Mouse (Mus musculus): ENCODE measurements around the gene Tnfrsf18.

The Tnfrsf18 gene

GRCm38 (mm10) chr4:156033476-156034119 is 7.6 kb downstream of the Tnfrsf18 start:
- DNase-seq, result peak; percentile 55 to 64

GRCm38 (mm10) chr4:156034301-156034700 is 8.3 kb downstream of the Tnfrsf18 start:
- no peak for DNase-seq

GRCm38 (mm10) chr4:156034901-156035300 is 8.9 kb downstream of the Tnfrsf18 start:
- DNase-seq, result peak in 1 of 2 experiments; percentile 30

DNA sequence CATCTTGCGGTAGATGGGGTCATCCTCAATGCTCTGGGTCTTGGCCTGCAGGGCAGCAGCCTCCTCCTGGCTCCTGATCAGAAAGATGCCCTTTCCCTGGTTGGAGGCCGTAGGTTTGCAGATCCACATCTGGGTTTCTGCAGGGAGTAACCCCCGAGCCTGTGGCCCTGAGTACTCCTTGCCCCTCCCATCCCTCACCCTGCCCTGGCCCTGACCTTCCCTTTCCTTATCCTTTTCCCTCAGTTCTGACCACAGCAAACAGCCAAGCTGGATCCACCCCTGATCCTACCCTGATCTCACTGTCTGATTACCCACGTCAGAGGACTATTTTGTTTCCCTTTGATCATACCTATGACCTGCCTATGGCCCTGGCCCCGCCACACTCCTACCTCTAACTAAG is 18.8 kb downstream of the Tnfrsf18 start:
- DNase-seq, result no peak

DNA sequence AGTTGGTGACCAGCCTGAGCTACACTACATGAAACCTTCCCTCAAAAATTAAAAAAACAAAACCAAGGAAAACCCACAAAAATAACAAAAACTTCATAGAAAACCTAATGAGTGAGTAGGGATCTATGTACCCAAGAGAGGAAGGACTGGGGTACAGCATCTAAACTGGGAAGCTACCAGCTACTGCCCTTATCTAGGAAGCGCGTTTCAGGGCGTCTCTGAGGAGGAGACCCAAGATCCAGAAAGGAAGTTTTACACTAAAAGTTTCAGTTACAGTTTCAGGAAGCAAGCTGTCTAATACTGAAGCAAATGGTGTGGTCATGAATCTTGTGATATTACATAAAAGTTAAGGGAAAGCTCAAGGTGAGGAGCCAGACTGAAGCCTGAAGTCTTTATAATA is 23.8 kb downstream of the Tnfrsf18 start:
- DNase-seq, result no peak

DNA sequence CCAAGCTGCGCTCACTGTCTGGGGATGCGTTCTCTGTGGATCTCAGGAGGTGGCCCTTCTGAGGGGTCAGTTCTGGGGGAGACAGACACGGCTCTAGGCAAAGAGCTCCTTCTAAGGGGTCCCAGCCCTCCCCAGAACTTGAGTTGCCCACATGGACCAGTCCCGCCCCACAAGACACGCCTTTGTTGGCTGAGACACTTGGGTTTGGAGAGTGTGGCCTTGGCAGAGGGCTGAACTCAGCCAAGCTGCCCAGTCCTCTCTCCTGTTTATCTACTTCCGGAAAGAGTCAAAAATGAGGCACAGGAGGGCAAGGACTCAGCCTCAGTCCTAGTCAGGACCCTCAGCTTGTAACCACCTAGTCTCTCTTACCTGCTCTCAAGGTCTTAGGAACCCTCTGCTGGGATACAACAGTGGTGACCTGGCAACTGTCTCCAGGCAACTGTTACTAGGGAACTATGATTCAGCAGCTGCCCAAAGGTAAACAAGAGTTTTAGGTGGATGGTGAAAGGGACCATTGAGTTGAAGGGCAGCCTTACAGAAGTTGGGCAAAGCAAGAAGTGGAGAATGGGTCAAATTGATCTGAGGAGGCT is 24.5 kb downstream of the Tnfrsf18 start:
- DNase-seq, result no peak

DNA sequence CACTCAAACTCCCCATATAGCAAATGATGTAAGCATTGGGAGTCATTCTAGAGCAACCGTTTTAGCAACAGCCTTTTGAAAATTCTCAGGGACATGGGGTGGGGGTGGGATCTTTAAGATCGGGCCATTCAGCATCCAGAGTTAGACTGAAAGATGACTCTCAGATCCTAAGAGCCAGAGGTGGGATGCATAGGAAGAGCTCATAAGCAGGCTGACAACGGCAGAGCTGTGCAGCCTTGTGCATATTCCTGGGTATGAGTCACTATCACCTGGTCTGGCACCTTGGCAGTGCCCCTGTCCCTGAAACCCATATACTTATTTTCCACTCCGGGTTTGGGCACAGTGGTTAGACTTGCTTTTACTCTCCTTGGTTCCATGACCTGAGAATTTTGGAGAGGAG is 27.1 kb downstream of the Tnfrsf18 start:
- DNase-seq, result no peak

- DNase-seq, result no peak
Measured at GRCm38 (mm10) chr4:156054130-156054529, 28.2 kb downstream of the Tnfrsf18 start.

DNA sequence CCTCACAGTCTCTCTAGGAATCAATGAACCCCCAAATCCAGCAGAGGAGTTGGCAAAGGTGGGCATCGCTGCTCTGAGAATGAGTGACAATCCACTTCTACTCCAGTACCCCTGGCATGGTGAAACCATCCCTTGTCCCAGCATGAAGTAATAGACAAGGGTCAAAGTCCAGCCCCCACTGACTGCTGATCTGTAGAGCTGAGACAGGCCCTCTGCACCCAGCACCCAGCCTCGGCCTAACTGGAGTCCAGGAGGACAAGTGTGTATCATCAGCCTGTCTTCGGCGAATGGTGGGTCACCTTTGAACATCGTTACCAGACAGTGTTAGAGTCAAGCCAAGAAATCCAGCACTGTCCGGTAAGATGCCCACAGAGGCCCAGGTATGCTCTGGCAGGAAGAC is 28.6 kb downstream of the Tnfrsf18 start:
- DNase-seq, result no peak

DNA sequence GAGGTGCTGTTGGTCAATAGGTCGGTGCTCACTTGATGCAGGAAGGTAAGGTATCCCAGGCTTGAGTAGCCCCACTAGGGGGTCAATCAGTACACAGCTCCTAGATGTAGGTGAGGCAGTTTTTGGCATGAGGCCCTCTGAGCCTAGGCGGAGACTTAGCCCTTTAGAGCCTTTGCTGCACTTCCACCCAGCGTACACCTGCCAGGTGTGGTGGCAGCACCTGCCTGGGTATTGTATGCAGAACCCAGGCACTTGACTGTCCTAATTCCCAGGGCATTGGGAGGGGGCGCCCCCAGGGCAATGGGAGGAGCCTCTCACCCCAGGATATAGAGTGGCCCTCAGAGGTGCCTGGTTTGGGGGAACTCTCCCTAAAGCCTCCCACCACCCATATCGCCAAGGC is 29.2 kb downstream of the Tnfrsf18 start:
- no peak for DNase-seq

- no peak for DNase-seq
Measured at GRCm38 (mm10) chr4:156057702-156058101, 31.7 kb downstream of the Tnfrsf18 start.

- DNase-seq, result no peak
Measured at GRCm38 (mm10) chr4:156058826-156059225, 32.9 kb downstream of the Tnfrsf18 start.

GRCm38 (mm10) chr4:156059261-156059660 is 33.3 kb downstream of the Tnfrsf18 start, which contains the start of gene Ttll10:
Ttll10 (minus strand) TSS chr4:156059414.
- no peak for DNase-seq

DNA sequence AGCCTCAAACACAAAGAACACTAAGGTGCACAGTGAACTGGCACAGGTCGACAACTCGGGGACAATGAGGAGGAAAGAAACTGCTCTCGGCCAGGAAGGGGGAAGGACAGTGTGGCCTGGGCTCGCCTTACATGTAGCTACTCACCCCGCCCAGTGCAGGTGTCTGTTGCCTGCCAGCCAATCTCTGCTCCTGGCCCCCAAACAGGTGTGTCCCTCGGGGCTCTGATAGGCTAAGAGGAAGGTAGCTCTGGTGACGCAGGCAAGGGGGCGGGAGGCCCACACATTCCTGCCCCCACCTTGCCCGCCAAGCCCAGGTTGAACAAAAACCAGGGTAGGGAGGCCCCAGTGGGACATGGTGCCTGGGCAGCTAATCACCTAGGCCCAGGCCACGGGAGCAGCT is 33.7 kb downstream of the Tnfrsf18 start:
- DNase-seq, result no peak

GRCm38 (mm10) chr4:156063861-156064509 is 38.0 kb downstream of the Tnfrsf18 start:
- no peak for DNase-seq

DNA sequence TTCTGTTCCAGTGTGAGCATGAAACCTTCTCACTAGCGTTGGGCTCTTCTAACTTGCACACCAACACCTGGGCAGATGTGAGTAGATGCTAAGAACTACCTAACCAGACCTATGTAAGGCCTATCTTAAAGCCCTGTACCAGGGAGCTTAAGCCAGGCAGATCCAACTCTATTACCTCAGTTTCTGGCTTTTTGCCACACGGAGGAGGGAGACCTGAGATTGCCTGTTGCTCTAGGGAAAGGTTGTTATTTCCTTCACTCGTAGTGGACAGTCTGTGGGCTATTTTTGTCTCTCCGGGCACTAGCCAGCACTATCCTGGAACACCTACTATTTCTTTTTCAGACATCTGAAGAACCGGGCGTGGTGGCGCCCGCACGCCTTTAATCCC is 38.5 kb downstream of the Tnfrsf18 start:
- DNase-seq, result no peak

DNA sequence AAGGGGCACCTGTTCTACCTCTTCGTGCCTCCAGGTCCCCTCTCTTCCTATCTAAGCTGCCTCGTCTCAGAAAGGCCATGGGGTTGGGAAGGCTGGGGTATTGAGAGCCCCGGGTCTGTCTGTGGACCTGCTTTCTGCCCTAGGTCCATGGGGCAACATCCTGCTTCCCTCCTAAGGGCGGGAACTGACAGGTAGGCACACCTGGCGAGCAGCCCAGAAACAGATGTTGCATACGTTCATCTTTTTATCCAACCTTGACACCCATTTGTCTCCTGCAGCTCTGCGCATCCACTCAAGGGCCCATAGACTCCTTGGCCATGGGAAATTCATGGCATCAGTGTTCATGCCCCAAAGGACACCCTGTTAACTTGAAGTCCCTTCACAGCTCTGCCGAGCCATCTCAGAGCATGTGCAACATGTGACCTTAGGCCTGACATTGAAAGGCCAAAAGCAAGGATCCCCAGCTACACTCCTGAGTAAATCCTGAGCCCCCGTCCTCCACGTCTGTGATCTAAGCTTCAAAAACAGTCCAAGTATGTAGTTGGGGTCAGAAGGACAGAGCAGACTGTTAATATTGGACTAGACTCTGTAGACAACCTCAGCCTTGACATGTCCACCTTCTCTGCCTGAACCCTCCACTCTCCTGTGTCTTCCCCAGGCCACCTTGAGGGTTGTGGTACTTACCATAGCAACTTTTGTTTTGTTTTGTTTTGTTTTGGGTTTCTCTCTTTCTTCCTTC is 39.4 kb downstream of the Tnfrsf18 start:
- no peak for DNase-seq

DNA sequence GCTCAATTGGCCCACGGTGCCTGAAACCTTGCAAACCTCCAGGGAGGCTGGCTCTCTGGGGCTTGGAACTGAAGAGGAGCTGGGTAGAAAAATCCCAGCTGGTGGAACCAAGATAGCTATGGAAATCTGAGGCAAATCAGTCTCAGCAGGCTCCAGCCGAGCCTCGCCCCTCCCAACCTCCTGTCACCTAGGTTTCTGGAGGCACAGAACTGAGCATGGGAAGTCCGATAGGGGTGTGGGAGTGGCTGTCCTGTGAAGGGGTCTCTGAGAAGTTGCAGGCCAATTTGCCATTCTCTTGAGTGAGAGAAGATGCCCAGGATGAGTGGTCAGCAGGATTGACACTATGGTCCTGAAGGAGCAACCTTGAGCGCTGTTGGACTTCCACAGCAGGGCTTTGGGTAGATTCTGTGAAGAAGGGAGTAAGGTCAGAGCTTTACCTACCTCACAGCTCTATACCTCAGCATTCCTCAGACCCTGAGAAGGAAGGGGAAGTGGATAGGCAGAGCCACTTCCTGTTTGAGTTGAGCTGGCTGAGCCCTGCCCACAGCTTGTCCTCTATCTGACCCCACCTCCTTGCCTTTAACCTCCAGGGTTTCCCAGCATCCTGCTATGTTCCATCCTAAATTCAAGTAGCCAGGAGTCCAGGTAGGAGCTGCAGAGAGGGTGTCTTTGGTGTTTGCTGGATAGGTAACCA is 41.4 kb downstream of the Tnfrsf18 start:
- no peak for DNase-seq

DNA sequence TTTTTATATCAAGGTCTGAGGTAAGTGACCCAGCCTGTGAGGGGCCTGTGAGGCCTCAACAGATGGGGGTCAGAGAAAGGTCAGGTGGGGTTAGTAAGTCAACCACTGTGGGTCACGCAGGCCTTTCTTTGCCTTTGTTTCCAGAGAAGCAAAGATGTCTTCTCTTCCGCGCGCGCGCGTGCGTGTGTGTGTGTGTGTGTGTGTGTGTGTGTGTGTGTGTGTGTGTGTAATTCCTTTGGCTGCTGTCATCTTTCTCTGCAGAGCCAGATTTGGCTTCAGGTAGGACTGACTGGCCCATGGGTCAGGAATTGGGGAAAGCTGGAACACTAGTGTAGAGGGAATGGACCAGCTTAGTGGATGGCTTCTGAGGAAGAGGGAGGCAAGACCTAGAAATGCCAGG is 43.7 kb downstream of the Tnfrsf18 start:
- DNase-seq, result no peak

- no peak for DNase-seq
Measured at GRCm38 (mm10) chr4:156070276-156070675, 44.3 kb downstream of the Tnfrsf18 start.

DNA sequence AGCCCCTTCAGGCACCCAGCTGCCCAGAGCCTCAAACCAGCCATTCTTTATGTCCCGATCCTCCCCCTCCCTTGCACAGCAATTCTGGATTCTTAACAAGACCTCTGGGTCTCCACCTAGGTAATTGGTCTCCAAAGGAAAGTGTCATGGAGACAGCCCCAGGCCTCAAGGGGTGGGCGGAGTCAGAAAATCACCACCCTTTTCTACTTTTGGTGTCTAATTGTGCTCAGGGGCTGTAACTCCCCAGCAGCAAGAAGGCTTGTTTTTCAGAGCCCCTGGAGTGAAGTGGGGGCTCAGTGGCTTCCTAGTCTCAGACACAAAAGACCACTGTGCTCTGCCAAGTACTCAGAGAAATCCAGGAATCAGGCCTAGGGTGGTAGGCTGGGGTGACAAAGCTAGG is 44.8 kb downstream of the Tnfrsf18 start:
- no peak for DNase-seq

DNA sequence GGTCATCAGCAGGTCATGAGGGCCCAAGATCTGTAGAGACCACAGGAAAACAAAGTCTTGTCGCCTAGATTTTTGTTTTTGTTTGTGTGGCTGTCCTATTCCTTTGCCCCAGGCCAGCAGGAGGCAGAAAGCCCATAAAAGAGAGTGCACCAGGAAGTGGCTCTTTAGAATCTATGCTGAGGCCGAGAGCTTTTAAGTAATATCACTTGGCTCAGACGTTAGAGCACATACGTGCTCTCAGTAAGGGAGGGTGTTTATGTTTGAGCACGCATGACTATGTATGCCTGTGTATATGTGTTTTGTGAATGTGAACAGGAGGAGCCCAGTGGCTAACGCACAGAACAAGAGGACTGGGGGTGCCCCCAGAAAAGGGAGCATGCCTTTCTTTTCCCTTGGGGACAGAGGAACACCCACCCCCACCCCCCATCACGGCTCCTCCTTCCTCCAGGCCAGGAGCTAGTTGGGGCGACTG is 51.0 kb downstream of the Tnfrsf18 start:
- DNase-seq, result no peak

Measured in cerebellum, adult 18-20 months (tissue).